ENCODE assay signal across 13 mouse cellular contexts in the genomic region with DNA sequence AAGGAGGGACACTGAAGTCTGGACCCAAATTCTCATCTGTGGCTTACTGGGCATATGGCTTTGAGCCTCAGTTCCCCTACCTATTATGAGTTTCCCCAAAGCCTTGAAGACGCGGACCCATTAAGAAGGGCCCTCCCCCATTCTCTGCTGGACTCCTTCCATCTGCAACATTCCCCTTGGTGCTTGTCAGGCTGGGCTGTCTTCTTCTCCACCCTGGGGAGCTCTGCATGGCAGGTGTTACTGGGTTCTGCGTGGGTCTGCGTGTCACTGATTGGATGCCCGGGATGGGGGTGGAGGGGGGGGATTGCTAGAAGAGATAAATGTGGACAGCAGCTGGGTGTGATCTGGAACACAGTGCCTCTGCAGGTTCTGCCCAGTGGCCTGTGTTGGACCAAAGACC. TPM values are rescaled to one million over a fixed set of nuclear protein-coding genes. Genes with fewer than 3 reads are reported as not detected.
A peak's percentile ranks its signal among the peaks of the same experiment; 100 is the strongest.
DNase-seq lines count a peak whose midpoint lies in the region; ATAC-seq and TF ChIP-seq lines count a peak whose summit lies in the region.
"Had no signal": no experiment of that assay in that cellular context is flagged by ENCODE, and none has a peak within 500 bp of the region (broad histone marks: within the 10 kb centered on the region; RNA-seq: fewer than 3 reads in every experiment).

No protein-coding gene starts in this region.

- peaks cover 80% of the 10 kb centered on the region for H3K4me1 ChIP-seq in heart, embryonic 10.5 days
- peaks cover 20% of the 10 kb centered on the region for H3K4me1 ChIP-seq in lung, embryonic 14.5 days (ENCODE audit: insufficient read depth)
- H3K4me1 ChIP-seq in E14TG2a.4 (replicated peaks; ENCODE audit: low read depth, low read length) = peaks cover 100% of the 10 kb centered on the region
- peaks cover 27% of the 10 kb centered on the region for H3K4me1 ChIP-seq in limb, embryonic 12.5 days (replicated peaks)

- H3K9ac ChIP-seq in lung, embryonic 14.5 days = no peak overlapping the region
- H3K9ac ChIP-seq in limb, embryonic 12.5 days (replicated peaks) = no peak overlapping the region; the same call in 1 of the 2 replicates
- H3K9ac ChIP-seq: intestine, embryonic 15.5 days; liver, embryonic 14.5 days had no signal

- H3K9me3 ChIP-seq in heart, embryonic 10.5 days = no peaks in the 10 kb centered on the region
- H3K9me3 ChIP-seq in lung, embryonic 14.5 days (ENCODE audit: low read depth, low read length) = no peaks in the 10 kb centered on the region
- no peaks in the 10 kb centered on the region for H3K9me3 ChIP-seq in E14TG2a.4 (ENCODE audit: low read length)
- no peaks in the 10 kb centered on the region for H3K9me3 ChIP-seq in limb, embryonic 12.5 days
- H3K9me3 ChIP-seq: intestine, embryonic 15.5 days had no signal

- DNase-seq in heart, embryonic 10.5 days (ENCODE audit: low spot score) = no peak
- no peak for DNase-seq in heart, adult 9 months (ENCODE audit: low spot score in 2 of 2)
- DNase-seq in lung, embryonic 14.5 days = no peak
- DNase-seq in lung, postnatal 25 days (ENCODE audit: low spot score) = no peak
- DNase-seq in left cerebral cortex, adult 2 months (ENCODE audit: extremely low spot score in 1 of 2, low spot score in 2 of 2) = no peak
- DNase-seq: cerebellum, adult 11-12 months; left cerebral cortex, postnatal 4 days; thymus, postnatal 4 days had no signal

- no peaks in the 10 kb centered on the region for H3K27me3 ChIP-seq in heart, embryonic 10.5 days (ENCODE audit: insufficient read depth, poor library complexity, severe bottlenecking)
- H3K27me3 ChIP-seq in lung, embryonic 14.5 days (ENCODE audit: insufficient read depth, low read length) = no peaks in the 10 kb centered on the region
- H3K27me3 ChIP-seq in E14TG2a.4 (ENCODE audit: insufficient read depth, low read length) = no peaks in the 10 kb centered on the region
- no peaks in the 10 kb centered on the region for H3K27me3 ChIP-seq in limb, embryonic 12.5 days
- H3K27me3 ChIP-seq: intestine, embryonic 15.5 days had no signal

- no peak for TF ChIP-seq CTCF in lung, embryonic 14.5 days (IDR thresholded peaks at IDR 0.05; ENCODE audit: low read depth)
- no peak for TF ChIP-seq CTCF in E14TG2a.4 (conservative IDR thresholded peaks at IDR 0.05; ENCODE audit: low read length)
- TF ChIP-seq CTCF in left cerebral cortex, adult 2 months (IDR thresholded peaks at IDR 0.05) = no peak

- no peak overlapping the region for H3K4me3 ChIP-seq in heart, embryonic 10.5 days
- no peak overlapping the region for H3K4me3 ChIP-seq in lung, embryonic 14.5 days (ENCODE audit: low read depth, low read length)
- H3K4me3 ChIP-seq in E14TG2a.4 (replicated peaks; ENCODE audit: low read length) = peak overlapping the region; percentile 57
- H3K4me3 ChIP-seq in limb, embryonic 12.5 days (replicated peaks) = no peak overlapping the region
- no peak overlapping the region for H3K4me3 ChIP-seq in left cerebral cortex, adult 2 months
- H3K4me3 ChIP-seq: intestine, embryonic 15.5 days had no signal

- intact Hi-C loops in left cerebral cortex, adult 2 months (cut with DNase I) = no loop called here

- 72% methylated on average over 5 of the region's 5 CpGs for WGBS in heart, embryonic 10.5 days
- WGBS in lung, embryonic 14.5 days = 58% methylated on average over 5 of the region's 5 CpGs
- 76% methylated on average over 5 of the region's 5 CpGs for WGBS in limb, embryonic 12.5 days

- no peak overlapping the region for H3K4me2 ChIP-seq in lung, embryonic 14.5 days
- no peak overlapping the region for H3K4me2 ChIP-seq in limb, embryonic 12.5 days
- H3K4me2 ChIP-seq: intestine, embryonic 15.5 days had no signal

- peak; percentile 18; the same call in 1 of the 2 replicates for ATAC-seq in lung, embryonic 14.5 days (ENCODE audit: insufficient read depth)
- ATAC-seq in limb, embryonic 12.5 days (ENCODE audit: insufficient number of reproducible peaks, insufficient read depth, low FRiP score, low TSS enrichment, low read depth) = no peak
- ATAC-seq: forebrain, embryonic 14.5 days had no signal

- H3K36me3 ChIP-seq in heart, embryonic 10.5 days = peaks cover 9% of the 10 kb centered on the region; the same call in 1 of the 2 replicates
- peaks cover 14% of the 10 kb centered on the region; the same call in 1 of the 2 replicates for H3K36me3 ChIP-seq in lung, embryonic 14.5 days (ENCODE audit: insufficient read depth)
- H3K36me3 ChIP-seq in E14TG2a.4 (ENCODE audit: insufficient read depth, low read length) = peaks cover 9% of the 10 kb centered on the region
- peaks cover 25% of the 10 kb centered on the region for H3K36me3 ChIP-seq in limb, embryonic 12.5 days

- peak overlapping the region; percentile 76 for H3K27ac ChIP-seq in heart, embryonic 10.5 days
- peak overlapping the region; percentile 54; the same call in 1 of the 2 replicates for H3K27ac ChIP-seq in lung, embryonic 14.5 days (ENCODE audit: low read depth)
- 0 out of 2 replicates have a peak overlapping the region, but pooled peaks have one; percentile 7 for H3K27ac ChIP-seq in limb, embryonic 12.5 days
- no peak overlapping the region for H3K27ac ChIP-seq in left cerebral cortex, adult 2 months
- H3K27ac ChIP-seq: liver, embryonic 14.5 days had no signal

RNA-seq across cellular contexts. Expression of a gene that starts 35.3 kb away (rescaled TPM):
- polyA plus RNA-seq in heart, embryonic 10.5 days (2016; fragmentation: Nextera tagmentation; extraction: Ambion mirVana) = 74.7 and 90.1 TPM in 2 replicates
- polyA plus RNA-seq in lung, embryonic 14.5 days (2014; fragmentation: Nextera tagmentation; extraction: Ambion mirVana) = 129 and 134 TPM in 2 replicates
- 140 and 159 TPM in 2 replicates for polyA plus RNA-seq in limb, embryonic 12.5 days (2016; fragmentation: Nextera tagmentation; extraction: Ambion mirVana)
- total RNA-seq in left cerebral cortex, adult 2 months (2021) = 10 to 100 TPM; 28.2 to 29.4 TPM
